Mouse (Mus musculus) mouse trophoblast stem cell (cell line): ENCODE measurements around the gene Tfdp2.
"Not testable (repeated sequence)": the region's sequence is repeated elsewhere in the genome, so short reads cannot be mapped to it uniquely, and the experiment has no call there.

ENCODE experiments used
- in situ Hi-C, 2 experiments: fragments of 300-500 bp; cut with MseI, MboI; formaldehyde crosslinking; loops; 2 replicates in 1 of 2; 3 replicates in 1 of 2; pipeline ENCODE4 v1.15.1; 2025

Tfdp2 gene

DNA sequence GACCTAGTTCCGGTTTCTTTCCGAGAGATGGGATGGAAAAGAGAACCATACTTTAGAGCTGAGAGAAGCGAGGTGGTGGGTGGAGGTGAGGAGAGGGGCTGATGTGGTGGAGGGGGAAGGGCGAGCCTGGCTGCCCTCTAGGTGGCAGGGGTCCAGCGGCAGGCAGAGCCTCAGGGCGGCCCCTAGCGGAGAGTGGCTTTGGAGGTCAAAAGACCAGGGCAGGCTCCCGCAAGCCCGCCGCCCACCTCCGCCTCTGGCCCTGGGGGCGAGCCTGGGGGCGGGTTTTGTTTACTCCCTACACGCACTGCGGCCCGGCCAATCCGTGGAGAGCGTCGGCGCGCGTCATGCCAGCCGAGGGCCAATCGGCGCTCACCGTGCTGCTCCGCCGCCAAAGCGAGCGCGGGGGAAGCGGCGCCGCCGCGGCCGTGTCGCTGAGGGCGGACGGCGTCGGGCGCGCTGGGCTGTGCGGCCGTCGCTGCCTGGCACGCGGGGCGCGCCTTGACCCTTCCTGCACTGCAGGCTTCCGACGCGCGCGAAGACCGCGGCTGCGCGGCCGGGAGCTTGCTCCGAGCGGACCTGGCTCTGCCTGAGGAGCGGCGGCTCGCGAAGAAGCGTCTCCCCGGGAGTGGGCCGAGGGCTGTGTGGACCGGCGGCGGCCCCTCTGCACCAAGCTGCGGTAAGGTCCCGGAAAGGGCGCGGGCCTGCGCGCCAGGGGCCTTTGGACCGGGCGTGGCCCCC is at the start of gene Tfdp2:
Gene Tfdp2 (plus strand): TSS at position 391 of the 738 bp plus-strand sequence.
- in situ Hi-C loops = no loop called here

DNA sequence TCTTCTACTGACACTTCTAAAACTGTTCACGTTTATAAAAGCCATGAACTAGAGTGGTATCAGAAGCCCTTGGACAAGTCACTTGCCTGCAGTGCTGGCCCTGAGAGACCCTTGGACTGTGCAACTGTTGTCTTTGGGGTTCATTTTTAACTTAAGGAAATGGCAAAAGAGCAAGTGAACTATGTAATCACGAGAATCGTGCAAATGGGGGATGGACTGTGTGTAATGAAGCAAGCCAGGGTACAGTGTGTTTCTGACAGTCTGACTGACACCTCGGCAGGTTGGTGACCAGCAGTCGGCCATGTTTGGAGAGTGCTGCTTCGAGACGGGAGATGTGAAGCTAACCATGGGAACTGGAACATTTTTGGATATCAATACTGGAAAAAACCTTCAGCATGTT is 43.3 kb upstream of the Tfdp2 start:
- in situ Hi-C loops = no loop called here

DNA sequence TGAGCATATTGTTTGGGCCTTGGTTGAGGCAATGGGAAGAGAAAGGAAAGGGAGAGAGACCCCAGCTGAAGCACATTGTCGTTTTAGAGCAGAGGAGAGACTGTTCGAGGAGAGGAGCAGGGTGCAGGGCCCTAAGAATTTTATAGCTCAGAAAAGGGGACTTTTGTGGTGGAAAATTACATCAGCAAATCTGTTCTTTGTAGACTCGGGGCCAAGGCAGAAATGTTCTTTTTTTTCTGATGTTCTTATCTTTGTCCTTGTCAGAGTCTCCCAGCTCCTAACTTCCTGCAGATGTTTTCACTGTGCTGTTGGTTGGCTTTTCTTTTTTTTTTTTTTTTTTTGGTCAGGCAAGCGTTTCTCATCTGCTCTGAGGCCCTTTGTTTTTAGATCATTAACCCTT is 37.6 kb upstream of the Tfdp2 start:
- in situ Hi-C loops = no loop called here

DNA sequence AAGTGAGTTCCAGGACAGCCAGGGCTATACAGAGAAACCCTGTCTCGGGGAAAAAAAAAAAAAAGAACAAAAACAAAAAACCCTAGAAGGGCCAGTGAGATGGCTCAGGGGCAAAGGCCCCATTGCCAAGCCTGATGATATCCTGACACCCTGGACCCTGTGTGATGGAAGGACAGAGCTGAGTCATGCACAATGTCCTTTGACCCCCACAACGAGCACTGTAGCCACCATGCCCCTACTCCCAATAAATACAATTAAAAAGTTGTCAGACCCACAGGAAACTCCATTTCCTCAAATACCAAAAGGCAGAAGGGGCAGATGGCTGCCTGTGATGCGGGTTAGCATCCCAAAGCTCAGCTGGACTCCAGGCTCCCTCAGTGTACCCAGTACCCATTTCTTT is 37.0 kb upstream of the Tfdp2 start:
- in situ Hi-C loops = no loop called here

DNA sequence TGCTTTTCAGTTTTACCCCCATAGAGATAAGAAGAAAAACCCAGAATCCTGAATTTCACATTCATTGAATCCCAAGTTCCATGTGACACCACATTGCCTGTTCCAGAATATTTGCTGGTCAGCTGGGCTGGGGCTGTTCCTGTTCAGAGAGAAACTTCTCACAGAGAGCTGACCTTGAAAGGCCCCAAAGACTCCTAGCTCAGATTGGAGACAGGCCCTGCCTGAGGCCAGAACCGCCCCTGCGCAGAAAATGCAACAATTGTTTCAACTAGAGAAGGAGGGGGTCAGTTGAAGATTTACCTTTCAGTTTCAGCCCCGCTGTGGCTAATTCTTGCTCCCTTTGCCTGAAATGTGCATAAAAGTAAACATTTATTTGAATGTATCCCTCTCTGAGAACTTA is 35.3 kb upstream of the Tfdp2 start:
- in situ Hi-C loops = no loop called here

DNA sequence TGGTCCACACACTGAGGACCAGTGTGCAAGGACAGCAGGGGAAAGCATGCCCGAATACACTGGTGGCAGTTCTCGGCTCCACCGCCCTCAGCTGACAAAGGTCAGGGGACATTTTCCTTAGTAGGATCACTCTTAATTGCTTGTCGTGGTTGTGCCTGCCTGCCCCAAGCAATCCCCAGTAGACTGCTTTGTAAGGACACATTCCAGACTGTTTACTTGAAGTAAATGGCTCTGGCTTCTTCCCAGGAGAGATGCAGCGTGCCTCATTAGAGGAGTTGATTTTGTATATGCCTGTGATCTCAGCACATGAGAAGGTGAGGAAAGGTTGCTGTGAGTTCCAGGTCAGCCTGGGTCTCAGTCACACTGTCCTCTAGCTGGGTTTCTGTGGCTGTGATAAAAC is 33.7 kb upstream of the Tfdp2 start:
- in situ Hi-C loops = no loop called here

DNA sequence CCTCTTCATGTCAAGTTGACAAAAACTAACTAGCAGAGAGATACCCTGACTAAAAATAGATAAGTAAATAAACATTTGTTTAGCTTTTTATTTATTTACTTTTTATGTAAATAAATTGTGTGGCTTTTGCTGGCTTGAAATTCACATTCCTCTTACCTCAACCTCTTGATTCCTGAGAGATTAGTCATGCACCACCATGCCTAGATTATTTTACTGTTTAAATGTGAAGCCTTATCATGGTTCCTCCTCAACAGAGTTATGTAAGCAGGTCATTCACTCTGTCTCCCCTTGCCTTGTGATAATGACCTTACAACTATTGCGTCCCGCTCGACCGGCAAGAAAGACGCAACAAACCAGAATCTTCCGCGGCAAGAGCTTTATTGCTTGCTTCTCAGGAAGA is 32.6 kb upstream of the Tfdp2 start:
- in situ Hi-C loops = no loop called here

DNA sequence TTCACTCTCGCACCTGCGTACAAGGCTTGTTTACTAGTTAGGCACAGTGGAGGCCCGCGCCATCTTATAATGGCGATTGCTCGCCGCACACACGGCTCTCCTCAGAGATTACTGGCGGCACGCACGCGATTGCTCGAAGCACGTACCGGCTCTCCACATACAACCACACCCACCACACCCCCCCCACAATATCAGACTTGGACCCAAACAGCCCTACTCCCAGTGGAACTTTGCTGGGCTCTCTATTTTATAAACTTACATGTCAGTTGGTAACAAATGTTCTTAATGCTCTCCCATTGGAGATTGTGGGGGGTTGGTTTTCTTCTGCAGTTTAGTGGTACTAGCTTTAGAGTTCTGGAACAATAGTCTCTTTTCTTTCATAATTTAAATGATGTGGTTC is 32.1 kb upstream of the Tfdp2 start:
- in situ Hi-C loops = not testable (repeated sequence)

DNA sequence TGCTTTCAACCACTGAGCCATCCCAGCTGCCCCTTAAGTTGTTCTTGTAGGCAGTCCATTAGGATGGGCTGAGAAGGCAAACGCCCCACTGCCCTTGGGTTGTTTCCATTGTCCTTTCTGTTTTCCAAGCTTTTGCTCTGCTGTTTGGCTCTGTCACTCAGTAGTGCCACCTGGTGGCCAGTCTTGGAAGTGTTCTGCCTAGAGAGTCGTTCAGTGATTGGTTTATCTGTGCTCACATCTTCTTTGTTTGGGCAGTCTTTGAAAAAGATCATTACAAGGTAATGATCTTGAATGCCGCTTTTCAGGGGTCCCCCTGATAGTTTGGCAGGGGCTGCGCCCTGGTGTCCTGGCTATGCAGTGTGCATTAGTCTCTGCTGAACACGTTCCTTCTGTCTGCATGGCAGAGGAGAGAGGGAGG is 28.9 kb upstream of the Tfdp2 start:
- in situ Hi-C loops = no loop called here

DNA sequence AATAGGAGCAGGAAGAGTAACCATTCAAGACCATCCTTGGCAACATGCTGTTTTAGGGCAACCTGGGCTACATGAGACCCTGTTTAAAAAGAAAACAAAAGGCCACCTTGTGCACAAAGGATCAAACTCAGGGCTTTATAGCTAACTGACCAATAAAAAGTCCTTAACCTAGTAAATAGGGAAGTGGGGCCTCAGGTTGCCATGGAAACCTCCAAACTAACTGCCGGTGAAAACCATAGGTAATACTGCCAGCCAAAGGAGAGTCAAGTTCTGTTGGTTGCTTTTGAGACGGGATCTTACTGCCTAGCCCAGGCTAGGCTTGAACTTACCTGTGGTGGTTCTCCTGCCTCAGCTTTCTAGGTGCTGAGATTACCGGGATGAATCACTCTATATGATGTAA is 25.5 kb upstream of the Tfdp2 start:
- in situ Hi-C loops = no loop called here

DNA sequence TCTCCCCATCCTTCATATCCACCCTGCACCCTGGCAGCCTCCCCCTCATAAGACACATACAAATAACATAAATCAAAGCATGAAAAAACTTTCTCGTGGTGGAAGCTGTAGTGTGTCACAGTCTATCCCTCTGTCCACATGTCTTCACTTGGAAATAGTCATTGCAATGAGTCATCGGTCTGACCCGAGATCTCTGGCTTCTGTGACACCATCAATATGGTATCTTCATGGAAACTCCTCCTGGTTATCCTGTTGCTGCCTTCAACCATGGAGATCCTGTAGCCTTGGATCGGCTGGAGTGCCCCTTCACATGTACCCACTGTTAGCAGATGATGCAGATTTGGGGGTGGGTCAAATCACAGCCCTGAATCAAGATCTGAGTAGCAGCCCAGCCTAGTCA is 11.2 kb upstream of the Tfdp2 start:
- in situ Hi-C loops = no loop called here

DNA sequence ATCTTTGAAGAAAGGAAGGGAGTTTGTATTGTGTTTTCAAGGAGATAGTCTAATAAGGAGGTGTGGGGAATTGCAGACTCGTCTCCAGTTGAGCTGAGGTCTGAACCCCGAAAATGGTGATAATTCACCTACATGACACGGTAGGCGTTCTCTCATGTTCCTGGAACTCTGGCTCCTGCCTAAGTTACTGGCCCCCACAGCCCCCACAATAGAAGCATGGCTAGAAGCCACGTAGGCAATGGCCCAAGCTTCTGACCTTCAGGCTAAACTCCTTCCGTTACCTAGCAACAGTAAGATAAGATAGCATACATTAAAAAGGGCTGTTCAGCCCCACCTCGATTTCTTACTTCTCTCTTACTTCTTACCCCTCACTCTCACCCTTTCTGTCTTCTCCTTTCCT is 9.4 kb upstream of the Tfdp2 start:
- in situ Hi-C loops = no loop called here

DNA sequence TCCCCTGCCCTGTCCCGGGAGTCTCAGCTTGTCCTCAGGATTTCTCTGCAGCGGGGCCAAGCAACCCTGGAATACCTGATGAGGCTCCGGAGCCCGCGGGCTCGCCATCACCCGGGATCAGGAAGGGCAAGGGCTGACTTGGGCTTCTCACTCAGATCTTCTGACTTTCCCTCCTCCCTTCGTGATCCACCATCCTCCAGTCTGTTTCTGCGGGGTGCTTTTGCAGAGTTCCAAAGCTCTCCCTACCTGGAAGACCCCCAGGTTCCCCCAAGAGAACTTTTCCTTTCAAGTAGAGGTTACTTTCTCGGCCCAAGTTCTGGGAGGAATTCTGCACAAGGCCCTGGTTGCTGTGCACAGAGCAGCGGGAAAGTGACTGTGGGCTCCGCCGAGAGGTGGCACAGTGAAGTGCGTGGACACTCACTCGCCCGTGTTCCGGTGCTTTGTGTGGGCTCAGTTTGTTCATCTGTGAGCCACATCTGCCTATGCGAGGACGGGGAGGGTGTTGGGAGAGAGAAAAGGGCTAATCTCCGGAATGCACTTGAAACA is 634 bp downstream of the Tfdp2 start:
- in situ Hi-C loops = no loop called here

DNA sequence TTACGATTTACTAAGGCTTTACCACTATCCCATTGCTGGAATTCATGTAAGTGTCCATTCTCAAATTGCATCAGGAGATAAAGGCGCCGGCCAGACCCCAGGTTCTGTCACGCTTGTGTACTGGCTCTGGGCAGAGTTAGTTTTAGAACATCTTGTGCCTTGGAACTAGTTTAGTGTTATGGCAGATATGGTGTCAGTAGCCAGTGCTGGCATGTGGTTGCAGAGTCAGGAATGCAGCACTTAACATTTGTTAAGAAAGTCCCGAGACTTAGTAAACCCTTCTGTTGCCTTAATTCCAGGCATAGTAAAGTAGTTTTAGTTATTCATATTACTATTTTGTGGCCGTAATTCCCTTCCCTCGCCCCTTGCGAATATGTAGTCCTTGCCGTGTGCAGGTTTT is 1.7 kb downstream of the Tfdp2 start:
- in situ Hi-C loops = no loop called here

DNA sequence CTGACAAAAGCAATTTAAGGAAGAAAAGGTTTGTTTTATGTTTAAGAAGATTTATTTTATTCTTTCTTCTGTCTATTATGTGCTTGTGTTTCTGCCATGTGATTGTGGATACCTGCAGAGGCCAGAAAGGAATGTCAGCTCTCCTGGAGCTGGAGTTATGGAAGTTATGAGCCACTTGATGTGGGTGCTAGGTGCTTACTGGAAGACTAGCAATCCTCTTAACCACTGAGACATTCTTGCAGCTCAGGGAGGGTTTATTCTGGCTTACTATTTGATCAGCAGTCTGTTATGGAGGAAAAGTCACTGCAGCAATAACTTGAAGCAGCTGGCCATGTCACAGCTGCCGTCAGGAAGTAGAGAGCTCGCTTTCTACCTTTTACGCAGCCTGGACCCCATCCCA is 7.6 kb downstream of the Tfdp2 start:
- in situ Hi-C loops = no loop called here

DNA sequence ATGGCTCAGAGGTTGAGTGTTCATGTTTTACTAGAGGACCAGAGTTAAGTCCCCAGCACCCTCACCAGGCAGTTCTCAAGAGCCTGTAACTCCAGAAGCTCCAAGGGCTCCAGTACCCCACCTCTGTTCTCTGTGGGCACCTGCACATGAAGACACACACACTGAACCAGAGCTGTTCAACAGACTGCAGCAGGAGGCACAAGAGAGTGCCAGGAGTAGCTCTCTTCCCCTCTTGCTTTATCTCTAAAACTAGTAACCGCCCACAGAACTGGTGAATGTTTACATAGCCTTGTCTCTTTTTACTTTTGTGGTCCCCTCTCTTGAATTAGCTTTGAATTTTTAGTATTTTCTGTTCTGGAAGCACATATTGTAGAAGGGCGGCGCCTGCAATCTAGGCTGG is 11.4 kb downstream of the Tfdp2 start:
- in situ Hi-C loops = no loop called here

DNA sequence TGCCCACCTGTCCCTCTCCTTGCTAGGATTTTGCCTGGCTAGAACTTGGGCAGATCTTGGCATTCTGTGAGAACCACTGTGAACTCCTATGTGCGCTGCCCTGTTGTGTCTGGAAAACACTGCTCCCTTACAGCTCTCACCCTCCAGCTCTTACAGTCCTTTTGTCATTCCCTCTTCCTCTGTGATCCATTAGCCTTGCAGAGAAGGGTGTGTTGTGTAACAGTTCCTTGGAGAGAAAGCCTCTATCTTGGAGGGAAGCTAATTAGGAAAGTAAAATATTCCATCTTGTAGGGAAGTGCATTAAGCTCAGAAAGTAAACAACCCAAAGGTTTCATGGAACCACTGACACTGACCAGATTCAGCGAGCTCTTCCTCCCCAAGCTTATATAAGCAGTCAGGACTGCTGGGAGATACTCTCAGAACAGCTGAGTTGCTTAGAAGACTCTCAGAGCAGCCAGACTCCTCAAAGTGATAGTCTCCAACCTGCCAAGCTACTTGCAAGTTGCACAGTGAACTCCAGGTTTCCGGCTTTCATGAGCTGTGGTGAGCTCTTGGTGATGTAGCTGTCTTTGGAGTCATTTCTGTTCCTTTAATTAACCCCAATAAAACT is 17.1 kb downstream of the Tfdp2 start:
- in situ Hi-C loops = no loop called here

DNA sequence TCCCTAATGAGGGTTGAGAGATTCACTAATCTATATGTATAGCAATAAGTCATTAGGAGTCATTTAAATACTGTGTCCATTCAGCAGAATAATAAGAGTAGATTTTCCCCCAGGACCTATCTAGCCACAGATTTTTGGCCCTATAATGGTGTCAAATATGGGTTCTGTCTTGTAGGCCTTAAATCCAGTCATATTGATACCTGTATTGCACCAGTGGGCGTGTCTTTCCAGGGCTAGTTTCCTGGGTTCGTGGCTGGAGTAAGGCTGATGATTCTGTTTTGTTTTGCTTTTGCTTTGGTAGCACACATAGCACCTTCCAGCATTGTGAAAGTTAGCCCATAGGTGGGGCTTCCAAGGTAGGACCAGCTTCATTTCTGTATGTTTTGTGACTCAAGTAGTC is 18.1 kb downstream of the Tfdp2 start:
- in situ Hi-C loops = no loop called here

DNA sequence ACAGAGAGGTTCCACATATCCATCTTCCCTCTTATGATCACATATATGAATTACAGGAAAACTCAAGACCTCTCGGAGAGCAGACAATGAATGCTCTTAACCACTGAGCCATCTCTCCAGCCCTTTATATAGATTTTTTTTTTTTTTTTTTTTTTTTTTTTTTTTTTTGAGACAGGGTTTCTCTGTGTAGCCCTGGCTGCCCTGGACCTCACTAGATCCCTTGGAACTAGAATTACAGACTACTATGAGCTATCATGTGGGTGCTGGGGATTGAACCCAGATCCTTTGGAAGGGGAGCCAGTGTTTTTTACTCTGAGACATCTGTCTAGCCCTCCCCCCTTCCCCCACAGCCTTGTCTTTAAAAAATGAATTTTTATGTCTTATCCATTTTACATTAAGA is 21.2 kb downstream of the Tfdp2 start:
- in situ Hi-C loops = no loop called here

DNA sequence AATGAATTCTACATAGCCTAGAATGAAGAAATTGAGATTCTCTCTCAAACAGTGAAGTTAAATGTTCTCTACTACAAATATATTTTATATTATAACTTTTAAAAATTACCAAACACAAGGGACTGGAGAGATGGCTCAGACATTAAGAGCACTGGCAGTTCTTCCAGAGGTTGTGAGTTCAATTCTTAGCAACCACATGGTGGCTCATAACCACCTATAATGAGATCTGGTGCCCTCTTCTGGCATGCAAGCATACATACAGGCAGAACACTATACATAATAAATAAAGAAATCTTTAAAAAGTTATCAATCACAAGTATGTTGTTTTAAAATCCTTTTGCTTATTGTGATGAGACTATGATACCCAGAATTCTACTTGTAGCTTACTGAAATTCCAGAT is 21.7 kb downstream of the Tfdp2 start:
- in situ Hi-C loops = no loop called here

DNA sequence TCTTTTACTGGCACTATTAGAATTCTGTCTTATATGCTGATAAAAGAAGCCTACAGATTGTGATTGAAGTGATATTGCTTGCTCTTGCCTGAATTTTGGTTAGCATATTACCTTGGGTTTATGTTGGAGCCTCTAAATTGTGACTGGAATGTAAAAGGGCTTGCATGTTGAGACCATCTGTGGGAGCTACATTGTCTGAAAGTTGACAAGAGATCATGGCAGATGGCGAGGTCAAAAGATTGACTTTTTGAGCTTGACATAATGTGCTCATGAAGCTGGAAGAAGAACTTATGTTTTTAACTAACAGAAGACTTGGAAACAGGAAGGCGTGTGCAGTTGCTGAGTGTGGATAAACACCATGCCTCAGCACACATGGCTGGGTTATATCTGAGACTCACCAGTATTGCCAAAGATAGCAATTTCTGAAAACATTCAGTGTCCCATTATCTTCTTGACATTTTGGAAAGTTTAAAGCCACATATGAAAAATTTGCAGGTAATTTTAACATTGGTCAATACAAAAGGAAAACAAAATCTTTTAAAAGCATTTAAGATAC is 23.1 kb downstream of the Tfdp2 start:
- in situ Hi-C loops = no loop called here

DNA sequence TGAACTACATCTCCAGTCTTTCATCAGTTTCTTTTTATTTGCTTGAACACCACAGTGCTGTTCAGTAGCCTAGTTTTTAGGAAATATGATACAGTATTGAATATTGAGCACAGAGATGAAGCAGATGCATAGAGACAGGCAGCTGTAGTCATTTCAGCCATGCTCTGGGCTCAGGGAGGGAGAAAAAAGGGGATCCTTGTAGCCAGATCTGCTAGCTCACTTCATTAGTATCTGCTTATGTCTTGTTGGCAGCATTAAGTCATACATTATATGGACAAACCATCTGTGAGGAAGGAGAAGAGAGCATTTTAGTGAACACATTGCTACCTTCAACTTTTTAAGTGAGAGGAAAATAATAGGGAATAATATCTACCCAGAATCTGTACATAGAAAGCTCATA is 24.3 kb downstream of the Tfdp2 start:
- in situ Hi-C loops = no loop called here

DNA sequence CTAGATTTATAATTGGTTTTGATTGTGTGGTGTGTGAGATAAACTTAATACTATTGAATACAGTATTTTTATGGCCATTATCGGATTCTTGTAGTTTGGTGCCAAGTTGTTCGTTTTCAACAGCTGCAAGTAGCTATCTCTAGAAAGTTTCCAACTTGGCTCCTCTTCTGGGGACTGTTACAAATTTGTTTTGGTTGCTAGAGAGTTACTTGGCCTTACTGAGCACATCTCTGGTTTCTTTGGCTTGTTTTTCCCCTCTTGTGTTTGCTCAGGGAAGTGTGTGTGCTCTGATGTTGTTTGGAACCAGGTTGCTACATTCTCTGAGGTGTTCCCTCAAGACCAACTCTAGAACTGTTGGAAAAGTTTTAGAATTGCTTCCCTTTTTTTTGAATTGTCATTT is 27.2 kb downstream of the Tfdp2 start:
- in situ Hi-C loops = no loop called here
